Mouse (Mus musculus) small intestine, adult 2 months (tissue): ENCODE measurements around the gene Fli1. TPM values are rescaled to one million over a fixed set of nuclear protein-coding genes. Genes with fewer than 3 reads are reported as not detected.

Experiments used
- H3K27ac ChIP-seq: fragments of 200-500 bp; 2 replicates; pipeline ENCODE4 v1.5.1; 2012; ENCODE audit warnings: low read depth, low read length, control low read depth, inconsistent platforms; ENCODE audit not compliant: insufficient read depth
- H3K27me3 ChIP-seq: fragments of 200-500 bp; 2 replicates; pipeline ENCODE4 v1.6.1; 2012; ENCODE audit warnings: mild to moderate bottlenecking, moderate library complexity, low read length, inconsistent platforms; ENCODE audit not compliant: control insufficient read depth, insufficient read depth
- H3K36me3 ChIP-seq: fragments of 200-500 bp; 2 replicates; pipeline ENCODE4 v1.6.1; 2012; ENCODE audit warnings: mild to moderate bottlenecking, low read length, control low read depth, inconsistent platforms; ENCODE audit not compliant: control insufficient read depth, insufficient read depth
- H3K4me1 ChIP-seq: fragments of 200-500 bp; 2 replicates; pipeline ENCODE4 v1.6.1; 2012; ENCODE audit warnings: low read length, inconsistent platforms, mixed read lengths; ENCODE audit not compliant: control insufficient read depth, insufficient read depth, insufficient read length
- H3K4me3 ChIP-seq: fragments of 200-500 bp; 2 replicates; pipeline ENCODE4 v1.5.1; 2012; ENCODE audit warnings: low read depth, mild to moderate bottlenecking, control low read depth, inconsistent platforms, low read length, moderate library complexity
- CTCF ChIP-seq: fragments of 200-500 bp; IDR thresholded peaks from 2 replicates; pipeline ENCODE4 v1.5.1; 2012; ENCODE audit warnings: low read depth, mild to moderate bottlenecking, control low read depth, inconsistent platforms, low read length, moderate library complexity, mixed read lengths; ENCODE audit not compliant: insufficient replicate concordance, insufficient read length; ENCODE audit errors: extremely low read depth
- POLR2A ChIP-seq: fragments of 200-500 bp; IDR thresholded peaks from 2 replicates; pipeline ENCODE4 v1.6.1; 2012; ENCODE audit warnings: low read depth, mild to moderate bottlenecking, control low read depth, inconsistent platforms, low read length, moderate library complexity
- WGBS: fragments of 180-500 bp; shearing (Covaris S2); methylation state at CpG from one replicate; pipeline ENCODE4 v1.1.7; 2018; 5-methylcytosine and 5-hydroxymethylcytosine counted together
- polyA plus RNA-seq: library from polyadenylated mRNA; depleted of rRNA; stranded (reverse); fragments of >200 nt; gene quantifications from 2 replicates; pipeline ENCODE4 v1.2.3, GENCODE M21; 2012

The Fli1 gene
- polyA plus RNA-seq, 1 experiment: 3.1 TPM

DNA sequence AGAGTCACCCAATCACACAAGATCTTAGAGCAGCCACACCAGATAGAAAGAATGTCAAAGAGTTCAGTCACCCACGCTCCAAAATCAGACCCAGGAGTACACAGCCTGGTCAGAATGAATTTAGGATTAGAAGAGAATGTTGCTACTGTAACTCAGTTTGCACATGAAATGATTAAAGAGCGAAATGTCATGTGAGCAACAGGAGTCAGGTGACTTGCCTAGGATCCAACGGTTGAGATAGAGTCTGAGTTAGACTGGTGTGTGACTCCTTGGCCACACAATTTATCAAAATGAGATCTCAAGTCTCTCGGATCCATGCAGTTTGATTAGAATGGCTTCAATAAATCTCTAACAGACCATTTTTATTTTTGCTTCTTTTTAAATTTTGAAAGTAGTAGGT lies 11.1 kb downstream of the Fli1 start:
- Histone ChIP-seq H3K27me3 (no peaks in the 10 kb centered on the region), H3K4me1 (peaks cover 4% of the 10 kb centered on the region; the same call in 1 of the 2 replicates), H3K36me3 (no peaks in the 10 kb centered on the region), H3K27ac (no peak overlapping the region), H3K4me3 (no peak overlapping the region)
- TF ChIP-seq POLR2A: no peak
- no peak for TF ChIP-seq CTCF
- WGBS: 75% methylated on average over 4 of the region's 4 CpGs

DNA sequence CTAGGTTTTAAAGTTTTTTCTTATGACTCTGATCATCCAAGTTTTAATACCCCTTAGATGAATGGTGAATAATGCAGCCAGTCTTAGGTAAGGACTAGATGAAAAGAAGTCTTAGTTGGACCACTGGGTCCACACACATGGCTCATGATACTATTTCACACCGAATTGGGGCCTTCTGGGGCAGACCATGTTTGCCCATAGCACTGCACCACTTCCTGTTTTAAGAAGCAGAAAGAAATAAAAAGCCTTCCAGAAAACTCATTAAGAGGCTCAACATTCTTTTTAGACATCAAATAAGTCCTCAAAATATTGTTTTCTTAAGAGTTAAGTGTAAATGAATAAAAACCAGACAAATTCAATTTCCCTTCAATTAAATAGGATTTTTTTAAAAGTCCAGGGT lies 11.7 kb downstream of the Fli1 start:
- WGBS: 40% methylated on average over 1 of the region's 1 CpGs
- Histone ChIP-seq H3K27me3 (no peaks in the 10 kb centered on the region), H3K4me3 (no peak overlapping the region), H3K4me1 (peaks cover 4% of the 10 kb centered on the region; the same call in 1 of the 2 replicates), H3K36me3 (no peaks in the 10 kb centered on the region), H3K27ac (no peak overlapping the region)
- TF ChIP-seq POLR2A: no peak
- no peak for TF ChIP-seq CTCF

DNA sequence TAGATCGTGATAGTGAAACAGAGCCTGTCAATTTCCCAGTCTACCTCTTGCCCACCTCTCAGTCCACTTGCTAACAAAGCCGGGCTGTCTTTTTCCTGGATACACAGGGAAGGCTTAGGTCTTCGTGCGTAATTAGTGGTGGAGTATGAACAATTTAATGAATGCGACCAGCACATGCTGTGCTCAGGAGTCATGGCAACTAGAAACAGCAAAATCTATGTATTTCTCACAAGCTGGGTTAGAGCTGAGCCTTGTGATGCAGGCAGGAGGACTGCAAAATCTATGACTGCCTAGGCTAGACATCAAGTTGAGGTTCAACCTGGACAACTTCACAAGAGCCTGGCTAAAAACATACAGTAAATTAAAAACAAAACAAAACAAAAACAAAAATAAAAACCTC lies 12.5 kb downstream of the Fli1 start:
- 78% methylated on average over 5 of the region's 5 CpGs for WGBS
- no peak for TF ChIP-seq CTCF
- TF ChIP-seq POLR2A: no peak
- Histone ChIP-seq H3K4me1 (peaks cover 4% of the 10 kb centered on the region; the same call in 1 of the 2 replicates), H3K27ac (no peak overlapping the region), H3K4me3 (no peak overlapping the region), H3K27me3 (no peaks in the 10 kb centered on the region), H3K36me3 (no peaks in the 10 kb centered on the region)

DNA sequence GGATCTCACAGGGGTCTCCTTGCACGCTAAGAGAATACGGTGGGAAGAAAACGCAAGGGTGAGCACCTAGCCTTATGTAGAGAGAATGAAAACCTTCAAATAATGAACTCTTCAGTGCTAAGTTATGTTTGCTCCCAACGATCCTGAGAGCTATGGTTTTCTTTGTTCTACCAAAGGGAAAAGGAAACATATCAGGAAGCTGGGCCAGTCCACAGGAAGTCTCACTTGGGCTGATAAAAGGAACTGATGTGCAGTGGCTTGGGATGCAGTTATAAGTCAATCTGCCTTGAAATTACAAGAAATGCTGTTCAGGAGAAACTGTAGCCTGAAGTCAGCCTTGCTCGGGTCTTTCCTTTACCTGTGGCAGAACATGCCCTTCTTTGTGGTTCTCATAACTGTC lies 13.1 kb downstream of the Fli1 start:
- Histone ChIP-seq H3K27me3 (no peaks in the 10 kb centered on the region), H3K4me1 (peaks cover 4% of the 10 kb centered on the region; the same call in 1 of the 2 replicates), H3K4me3 (no peak overlapping the region), H3K27ac (no peak overlapping the region; the same call in 1 of the 2 replicates), H3K36me3 (no peaks in the 10 kb centered on the region)
- 81% methylated on average over 5 of the region's 5 CpGs for WGBS
- TF ChIP-seq CTCF (no peak), POLR2A (no peak)

DNA sequence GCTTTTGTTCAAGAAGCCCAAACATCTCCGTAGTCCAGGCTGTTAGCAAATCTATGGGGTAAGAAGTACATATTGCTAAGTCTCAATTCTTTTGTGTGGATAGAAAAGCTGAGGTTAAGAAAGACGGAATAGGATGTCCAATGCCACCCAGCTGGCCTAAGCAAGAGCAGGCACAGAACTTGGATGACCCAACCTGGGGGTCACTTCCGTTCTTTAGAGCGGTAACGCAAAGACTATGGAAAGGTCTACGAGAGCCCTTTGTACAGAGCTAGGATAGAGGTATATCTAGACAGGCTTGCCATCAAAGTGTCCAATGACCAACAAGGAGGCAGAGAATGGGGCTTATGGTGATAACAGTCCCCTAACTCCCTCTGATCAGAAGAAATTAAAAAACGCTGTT lies 15.3 kb downstream of the Fli1 start:
- 93% methylated on average over 7 of the region's 7 CpGs for WGBS
- no peak for TF ChIP-seq CTCF
- TF ChIP-seq POLR2A: no peak

DNA sequence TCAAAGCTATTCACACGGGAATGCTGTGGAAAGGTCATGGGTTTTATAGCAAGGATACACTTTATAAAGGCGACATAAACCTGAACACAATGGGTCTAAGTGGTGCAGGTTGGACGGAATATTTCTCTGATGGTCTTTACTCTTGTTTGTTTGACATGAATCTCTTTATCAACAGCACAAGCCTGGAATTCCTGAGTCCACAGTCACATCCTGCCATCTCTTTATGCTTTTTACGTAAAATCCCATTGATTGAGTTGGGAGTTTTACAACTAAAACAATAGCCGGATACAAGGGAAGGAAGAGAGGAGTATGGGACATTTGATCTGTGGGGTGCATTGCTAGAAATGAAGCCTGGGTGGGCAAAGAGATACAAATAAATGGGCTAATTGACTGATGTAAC lies 16.9 kb downstream of the Fli1 start:
- Histone ChIP-seq H3K36me3 (no peaks in the 10 kb centered on the region), H3K4me3 (no peak overlapping the region), H3K4me1 (peaks cover 2% of the 10 kb centered on the region; the same call in 1 of the 2 replicates), H3K27ac (no peak overlapping the region), H3K27me3 (no peaks in the 10 kb centered on the region)
- WGBS: 63% methylated on average over 5 of the region's 5 CpGs
- TF ChIP-seq CTCF: no peak
- TF ChIP-seq POLR2A: no peak

More for the DNA sequence above, 15.3 kb downstream of the Fli1 start:
- H3K4me3 ChIP-seq: no peak overlapping the region
- H3K27me3 ChIP-seq: no peaks in the 10 kb centered on the region
- H3K27ac ChIP-seq: no peak overlapping the region
- no peaks in the 10 kb centered on the region for H3K36me3 ChIP-seq
- peaks cover 2% of the 10 kb centered on the region; the same call in 1 of the 2 replicates for H3K4me1 ChIP-seq

DNA sequence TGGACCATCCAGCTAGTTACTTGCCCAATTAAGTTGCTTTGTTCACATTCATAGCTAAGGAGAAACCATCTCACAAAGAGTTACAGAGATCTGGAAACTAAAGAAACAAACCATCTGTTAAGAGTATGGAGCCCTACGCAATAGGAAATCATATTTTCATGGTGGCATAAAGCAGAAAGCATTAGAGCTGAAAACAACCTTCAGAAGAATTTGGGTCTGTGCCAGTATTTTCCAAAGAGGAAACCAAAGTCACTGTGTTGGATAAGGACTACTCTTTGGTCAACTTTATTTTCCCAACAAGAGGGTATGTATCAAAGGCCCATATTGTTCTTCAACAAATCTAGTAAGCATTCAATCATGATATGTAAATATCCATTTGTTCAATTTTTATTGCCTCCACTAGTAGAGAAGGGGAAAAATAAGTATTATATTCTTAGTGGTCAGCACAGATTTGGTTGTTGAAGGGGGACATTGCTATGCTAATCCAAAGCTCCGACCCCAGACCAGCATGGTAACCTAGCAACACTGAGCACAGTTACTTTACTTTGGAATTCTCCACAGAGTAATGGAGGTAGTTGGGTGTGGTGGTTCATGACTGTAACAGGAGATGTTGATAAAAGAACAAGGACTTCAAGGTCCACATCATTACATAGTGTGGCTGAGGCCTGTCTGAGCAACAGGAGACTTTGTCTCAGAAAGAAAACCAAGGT lies 20.0 kb downstream of the Fli1 start:
- Histone ChIP-seq H3K27me3 (no peaks in the 10 kb centered on the region), H3K4me1 (peaks cover 7% of the 10 kb centered on the region; the same call in 1 of the 2 replicates), H3K4me3 (no peak overlapping the region), H3K27ac (no peak overlapping the region), H3K36me3 (no peaks in the 10 kb centered on the region)
- TF ChIP-seq CTCF (no peak), POLR2A (no peak)
- 68% methylated on average over 2 of the region's 2 CpGs for WGBS
